Mouse (Mus musculus) hindbrain, embryonic 11.5 days (tissue): ENCODE data around the gene Nes. TPM values are rescaled to one million over a fixed set of nuclear protein-coding genes. Genes with fewer than 3 reads are reported as not detected.

Experiments
- ATAC-seq: fragments of 200-750 bp; cut with Nextera tagmentation; 2 replicates; pipeline ENCODE4 v1.8.0; 2017; ENCODE audit warnings: mild to moderate bottlenecking, moderate TSS enrichment, moderate library complexity; ENCODE audit not compliant: low FRiP score
- DNase-seq: peaks from one replicate; pipeline ENCODE4 v3.0.0-alpha.2; 2015; ENCODE audit warnings: low spot score
- H3K27ac ChIP-seq: fragments of 300-500 bp; sonication (generic); 2 replicates; pipeline ENCODE4 v1.5.1; 2014; ENCODE audit warnings: mild to moderate bottlenecking, low read depth, low read length
- H3K27me3 ChIP-seq: fragments of 300-500 bp; sonication (generic); 2 replicates; pipeline ENCODE4 v1.6.1; 2014; ENCODE audit warnings: mild to moderate bottlenecking, low read length, moderate library complexity, mixed read lengths; ENCODE audit not compliant: control insufficient read depth, insufficient read depth
- H3K36me3 ChIP-seq: fragments of 300-500 bp; sonication (generic); 2 replicates; pipeline ENCODE4 v1.6.1; 2014; ENCODE audit warnings: mild to moderate bottlenecking, low read length, moderate library complexity, mixed read lengths; ENCODE audit not compliant: control insufficient read depth, insufficient read depth
- H3K4me1 ChIP-seq: fragments of 300-500 bp; sonication (generic); replicated peaks from 2 replicates; pipeline ENCODE4 v1.6.1; 2014; ENCODE audit warnings: low read length, mixed read lengths; ENCODE audit not compliant: control insufficient read depth, insufficient read depth
- H3K4me2 ChIP-seq: fragments of 300-500 bp; sonication (generic); replicated peaks from 2 replicates; pipeline ENCODE4 v1.6.1; 2014; ENCODE audit warnings: mild to moderate bottlenecking, low read depth, low read length
- H3K4me3 ChIP-seq: fragments of 300-500 bp; sonication (generic); 2 replicates; pipeline ENCODE4 v1.5.1; 2014; ENCODE audit warnings: low read depth, low read length
- H3K9ac ChIP-seq: fragments of 300-500 bp; sonication (generic); 2 replicates; pipeline ENCODE4 v1.6.1; 2014; ENCODE audit warnings: low read depth, low read length
- H3K9me3 ChIP-seq: fragments of 300-500 bp; sonication (generic); 2 replicates; pipeline ENCODE4 v1.6.1; 2016; ENCODE audit warnings: low read length; ENCODE audit not compliant: control insufficient read depth
- WGBS: fragments of 180-500 bp; shearing (Covaris S2); extraction: QIAGEN DNeasy Blood & Tissue Kit; methylation state at CpG from one replicate; pipeline ENCODE4 v1.1.7; 2014; 5-methylcytosine and 5-hydroxymethylcytosine counted together
- polyA plus RNA-seq: library from polyadenylated mRNA; unstranded; fragments of >200 nt; fragmentation: Nextera tagmentation; extraction: Ambion mirVana; gene quantifications from 2 replicates; pipeline ENCODE4 v1.2.1, GENCODE M21; 2014

Gene Nes
- polyA plus RNA-seq, 1 experiment from 2014 or later: 87.9 TPM

GRCm38 (mm10) chr3:87993436-87993835 is 22.6 kb downstream of the Nes start:
- ATAC-seq (no peak), DNase-seq (peak; percentile 74)
- Histone ChIP-seq H3K36me3 (no peaks in the 10 kb centered on the region), H3K4me3 (no peak overlapping the region), H3K27me3 (peaks cover 51% of the 10 kb centered on the region), H3K9ac (no peak overlapping the region), H3K4me2 (no peak overlapping the region), H3K27ac (no peak overlapping the region), H3K9me3 (no peaks in the 10 kb centered on the region), H3K4me1 (peaks cover 5% of the 10 kb centered on the region)
- 3% methylated on average over 6 of the region's 6 CpGs for WGBS

- H3K9ac ChIP-seq: no peak overlapping the region
- H3K4me2 ChIP-seq: no peak overlapping the region
- ATAC-seq (no peak), DNase-seq (no peak)
- H3K36me3 ChIP-seq: no peaks in the 10 kb centered on the region
- H3K27ac ChIP-seq: no peak overlapping the region
- H3K4me1 ChIP-seq: peaks cover 8% of the 10 kb centered on the region
- 29% methylated on average over 11 of the region's 11 CpGs for WGBS
- no peaks in the 10 kb centered on the region for H3K9me3 ChIP-seq
- H3K27me3 ChIP-seq: peaks cover 70% of the 10 kb centered on the region
- H3K4me3 ChIP-seq: no peak overlapping the region
Observed at GRCm38 (mm10) chr3:87995331-87995730, 24.5 kb downstream of the Nes start.

GRCm38 (mm10) chr3:87996401-87996800 is 25.5 kb downstream of the Nes start:
- peak overlapping the region; percentile 56 for H3K4me2 ChIP-seq
- H3K36me3 ChIP-seq: no peaks in the 10 kb centered on the region
- no peaks in the 10 kb centered on the region for H3K9me3 ChIP-seq
- no peak overlapping the region for H3K27ac ChIP-seq
- no peak overlapping the region for H3K9ac ChIP-seq
- ATAC-seq (no peak), DNase-seq (no peak)
- H3K4me3 ChIP-seq: peak overlapping the region; percentile 31; the same call in 1 of the 2 replicates
- H3K4me1 ChIP-seq: peaks cover 8% of the 10 kb centered on the region
- under 1% methylated on average over 15 of the region's 15 CpGs for WGBS
- H3K27me3 ChIP-seq: peaks cover 81% of the 10 kb centered on the region

- Histone ChIP-seq H3K4me3 (peak overlapping the region; percentile 31), H3K9ac (no peak overlapping the region), H3K27me3 (peaks cover 88% of the 10 kb centered on the region), H3K4me2 (peak overlapping the region; percentile 56), H3K9me3 (no peaks in the 10 kb centered on the region), H3K4me1 (peaks cover 9% of the 10 kb centered on the region), H3K27ac (no peak overlapping the region), H3K36me3 (no peaks in the 10 kb centered on the region)
- DNase-seq (no peak), ATAC-seq (peak; percentile 40; the same call in 1 of the 2 replicates)
- WGBS: under 1% methylated on average over 45 of the region's 49 CpGs
Observed at GRCm38 (mm10) chr3:87996971-87997614, 26.2 kb downstream of the Nes start.

GRCm38 (mm10) chr3:87998747-87999146 is 27.9 kb downstream of the Nes start:
- H3K9me3 ChIP-seq: no peaks in the 10 kb centered on the region
- DNase-seq (no peak), ATAC-seq (no peak)
- no peak overlapping the region for H3K4me2 ChIP-seq
- H3K9ac ChIP-seq: no peak overlapping the region
- peaks cover 13% of the 10 kb centered on the region for H3K4me1 ChIP-seq
- H3K27ac ChIP-seq: no peak overlapping the region
- WGBS: 0% methylated on average over 7 of the region's 7 CpGs
- no peaks in the 10 kb centered on the region for H3K36me3 ChIP-seq
- H3K4me3 ChIP-seq: no peak overlapping the region
- peaks cover 91% of the 10 kb centered on the region for H3K27me3 ChIP-seq

- Histone ChIP-seq H3K4me1 (peaks cover 13% of the 10 kb centered on the region), H3K4me2 (peak overlapping the region; percentile 87), H3K9ac (no peak overlapping the region), H3K4me3 (peak overlapping the region; percentile 38), H3K27ac (no peak overlapping the region), H3K27me3 (peaks cover 85% of the 10 kb centered on the region), H3K9me3 (no peaks in the 10 kb centered on the region), H3K36me3 (no peaks in the 10 kb centered on the region)
- no peak for ATAC-seq
- no peak for DNase-seq
- under 1% methylated on average over 38 of the region's 38 CpGs for WGBS
Observed at GRCm38 (mm10) chr3:87999243-87999895, 28.5 kb downstream of the Nes start.

- Histone ChIP-seq H3K27me3 (peaks cover 77% of the 10 kb centered on the region), H3K9ac (no peak within 1 kb of the TSS), H3K9me3 (no peaks in the 10 kb centered on the region), H3K4me1 (peaks cover 13% of the 10 kb centered on the region), H3K4me3 (peak within 1 kb of the TSS; percentile 38), H3K36me3 (no peaks in the 10 kb centered on the region), H3K27ac (no peak within 1 kb of the TSS), H3K4me2 (peak within 1 kb of the TSS; percentile 87)
- DNase-seq (no peak), ATAC-seq (0 out of 2 replicates have a peak, but pooled peaks have one; percentile 43)
- 1% methylated on average over 27 of the region's 39 CpGs for WGBS
Observed at GRCm38 (mm10) chr3:88000181-88000580, 29.3 kb downstream of the Nes start, which contains the start of gene Bcan. Bcan (minus strand) TSS chr3:88000230.

- WGBS: 12% methylated on average over 11 of the region's 11 CpGs
- Histone ChIP-seq H3K4me1 (peaks cover 12% of the 10 kb centered on the region), H3K4me2 (peak overlapping the region; percentile 87)
Observed at GRCm38 (mm10) chr3:88000816-88001595, 30.1 kb downstream of the Nes start.

More at GRCm38 (mm10) chr3:88000816-88001595, 30.1 kb downstream of the Nes start:
- no peak for DNase-seq
- H3K36me3 ChIP-seq: no peaks in the 10 kb centered on the region
- ATAC-seq: no peak
- H3K27me3 ChIP-seq: peaks cover 69% of the 10 kb centered on the region
- H3K4me3 ChIP-seq: 0 out of 2 replicates have a peak overlapping the region, but pooled peaks have one; percentile 38
- H3K27ac ChIP-seq: no peak overlapping the region
- H3K9me3 ChIP-seq: no peaks in the 10 kb centered on the region
- H3K9ac ChIP-seq: no peak overlapping the region
